Mouse (Mus musculus): ENCODE data around the gene BC048562. TPM values are rescaled to one million over a fixed set of nuclear protein-coding genes. Genes with fewer than 3 reads are reported as not detected.

Gene BC048562
- not detected in 2 replicates for polyA plus RNA-seq (2016; fragmentation: Nextera tagmentation; extraction: Ambion mirVana)

GRCm38 (mm10) chr9:108436182-108436581 is at the start of gene BC048562:
Gene BC048562 (plus strand): TSS chr9:108436482.
- 64% methylated on average over 3 of the region's 3 CpGs for WGBS
- no peak for ATAC-seq (ENCODE audit: low FRiP score, low read depth)
- no peaks in the 10 kb centered on the region for H3K9me3 ChIP-seq
- no peak within 1 kb of the TSS for H3K4me2 ChIP-seq (replicated peaks)
- H3K4me3 ChIP-seq, result no peak within 1 kb of the TSS
- H3K27ac ChIP-seq, result no peak within 1 kb of the TSS
- H3K4me1 ChIP-seq, result no peaks in the 10 kb centered on the region
- no peaks in the 10 kb centered on the region for H3K27me3 ChIP-seq (replicated peaks)
- H3K36me3 ChIP-seq, result no peaks in the 10 kb centered on the region
- H3K9ac ChIP-seq, result 0 out of 2 replicates have a peak within 1 kb of the TSS, but pooled peaks have one; percentile 17

- no peaks in the 10 kb centered on the region for H3K4me1 ChIP-seq
- H3K27ac ChIP-seq, result no peak overlapping the region
- no peak overlapping the region for H3K4me2 ChIP-seq (replicated peaks)
- H3K9me3 ChIP-seq, result no peaks in the 10 kb centered on the region
- no peak overlapping the region for H3K4me3 ChIP-seq
- ATAC-seq (ENCODE audit: low FRiP score, low read depth), result no peak
- H3K27me3 ChIP-seq (replicated peaks), result no peaks in the 10 kb centered on the region
- 92% methylated on average over 4 of the region's 4 CpGs for WGBS
- peaks cover 86% of the 10 kb centered on the region for H3K36me3 ChIP-seq
- H3K9ac ChIP-seq, result no peak overlapping the region
Measured at GRCm38 (mm10) chr9:108386816-108387215, 49.5 kb upstream of the BC048562 start.

GRCm38 (mm10) chr9:108388601-108389000 is 47.7 kb upstream of the BC048562 start:
- no peaks in the 10 kb centered on the region for H3K9me3 ChIP-seq
- H3K4me1 ChIP-seq, result no peaks in the 10 kb centered on the region
- no peak overlapping the region for H3K9ac ChIP-seq
- no peaks in the 10 kb centered on the region for H3K27me3 ChIP-seq (replicated peaks)
- H3K36me3 ChIP-seq, result peaks cover 88% of the 10 kb centered on the region
- H3K27ac ChIP-seq, result no peak overlapping the region
- 90% methylated on average over 10 of the region's 10 CpGs for WGBS
- no peak overlapping the region for H3K4me3 ChIP-seq
- H3K4me2 ChIP-seq (replicated peaks), result no peak overlapping the region
- ATAC-seq (ENCODE audit: low FRiP score, low read depth), result no peak

- Histone ChIP-seq H3K27me3 (replicated peaks) (no peaks in the 10 kb centered on the region), H3K4me1 (no peaks in the 10 kb centered on the region), H3K9ac (no peak overlapping the region), H3K9me3 (no peaks in the 10 kb centered on the region), H3K4me2 (replicated peaks) (no peak overlapping the region), H3K4me3 (no peak overlapping the region), H3K27ac (no peak overlapping the region), H3K36me3 (peaks cover 88% of the 10 kb centered on the region)
- no peak for ATAC-seq (ENCODE audit: low FRiP score, low read depth)
- 89% methylated on average over 6 of the region's 6 CpGs for WGBS
Measured at GRCm38 (mm10) chr9:108389220-108389619, 47.1 kb upstream of the BC048562 start.

- no peaks in the 10 kb centered on the region for H3K4me1 ChIP-seq
- H3K9ac ChIP-seq, result no peak within 1 kb of the TSS
- no peak within 1 kb of the TSS for H3K4me3 ChIP-seq
- H3K27ac ChIP-seq, result no peak within 1 kb of the TSS
- H3K27me3 ChIP-seq (replicated peaks), result no peaks in the 10 kb centered on the region
- H3K4me2 ChIP-seq (replicated peaks), result no peak within 1 kb of the TSS
- ATAC-seq (ENCODE audit: low FRiP score, low read depth), result no peak
- no peaks in the 10 kb centered on the region for H3K9me3 ChIP-seq
- peaks cover 63% of the 10 kb centered on the region for H3K36me3 ChIP-seq
- WGBS, result 67% methylated on average over 18 of the region's 18 CpGs
Measured at GRCm38 (mm10) chr9:108392676-108393075, 43.6 kb upstream of the BC048562 start, which contains the start of gene 1700102P08Rik. Gene 1700102P08Rik (plus strand): TSS chr9:108392805.

GRCm38 (mm10) chr9:108394191-108394590 is 42.1 kb upstream of the BC048562 start:
- H3K4me1 ChIP-seq, result no peaks in the 10 kb centered on the region
- no peak overlapping the region for H3K9ac ChIP-seq
- H3K27ac ChIP-seq, result no peak overlapping the region
- ATAC-seq (ENCODE audit: low FRiP score, low read depth), result no peak
- no peak overlapping the region for H3K4me3 ChIP-seq
- no peak overlapping the region for H3K4me2 ChIP-seq (replicated peaks)
- H3K36me3 ChIP-seq, result peaks cover 48% of the 10 kb centered on the region
- H3K27me3 ChIP-seq (replicated peaks), result no peaks in the 10 kb centered on the region
- WGBS, result 95% methylated on average over 6 of the region's 6 CpGs
- no peaks in the 10 kb centered on the region for H3K9me3 ChIP-seq

GRCm38 (mm10) chr9:108395427-108395826 is 40.9 kb upstream of the BC048562 start:
- H3K9ac ChIP-seq, result no peak overlapping the region
- no peak for ATAC-seq (ENCODE audit: low FRiP score, low read depth)
- H3K36me3 ChIP-seq, result peaks cover 38% of the 10 kb centered on the region
- no peak overlapping the region for H3K4me3 ChIP-seq
- H3K9me3 ChIP-seq, result no peaks in the 10 kb centered on the region
- 91% methylated on average over 1 of the region's 1 CpGs for WGBS
- H3K27ac ChIP-seq, result no peak overlapping the region
- H3K4me1 ChIP-seq, result no peaks in the 10 kb centered on the region
- no peak overlapping the region for H3K4me2 ChIP-seq (replicated peaks)
- no peaks in the 10 kb centered on the region for H3K27me3 ChIP-seq (replicated peaks)

GRCm38 (mm10) chr9:108398324-108398723 is 38.0 kb upstream of the BC048562 start:
- Histone ChIP-seq H3K4me3 (no peak overlapping the region), H3K27me3 (replicated peaks) (no peaks in the 10 kb centered on the region), H3K4me2 (replicated peaks) (no peak overlapping the region), H3K27ac (no peak overlapping the region), H3K9me3 (no peaks in the 10 kb centered on the region), H3K9ac (no peak overlapping the region), H3K36me3 (peaks cover 10% of the 10 kb centered on the region), H3K4me1 (no peaks in the 10 kb centered on the region; the same call in 1 of the 2 replicates)
- WGBS, result 95% methylated on average over 3 of the region's 3 CpGs
- no peak for ATAC-seq (ENCODE audit: low FRiP score, low read depth)

GRCm38 (mm10) chr9:108401186-108401960 is 34.9 kb upstream of the BC048562 start:
- WGBS, result 57% methylated on average over 7 of the region's 7 CpGs
- Histone ChIP-seq H3K9ac (no peak overlapping the region), H3K4me2 (replicated peaks) (no peak overlapping the region), H3K27me3 (replicated peaks) (no peaks in the 10 kb centered on the region), H3K4me3 (no peak overlapping the region), H3K36me3 (no peaks in the 10 kb centered on the region), H3K27ac (no peak overlapping the region), H3K4me1 (no peaks in the 10 kb centered on the region; the same call in 1 of the 2 replicates), H3K9me3 (no peaks in the 10 kb centered on the region)
- ATAC-seq (ENCODE audit: low FRiP score, low read depth), result no peak

GRCm38 (mm10) chr9:108403081-108403480 is 33.2 kb upstream of the BC048562 start:
- 83% methylated on average over 4 of the region's 4 CpGs for WGBS
- no peak for ATAC-seq (ENCODE audit: low FRiP score, low read depth)
- Histone ChIP-seq H3K27ac (no peak overlapping the region), H3K36me3 (no peaks in the 10 kb centered on the region), H3K27me3 (replicated peaks) (no peaks in the 10 kb centered on the region), H3K4me1 (no peaks in the 10 kb centered on the region; the same call in 1 of the 2 replicates), H3K4me2 (replicated peaks) (no peak overlapping the region), H3K9ac (no peak overlapping the region), H3K4me3 (no peak overlapping the region), H3K9me3 (no peaks in the 10 kb centered on the region)

GRCm38 (mm10) chr9:108404451-108404850 is 31.8 kb upstream of the BC048562 start:
- Histone ChIP-seq H3K36me3 (no peaks in the 10 kb centered on the region), H3K27me3 (replicated peaks) (no peaks in the 10 kb centered on the region), H3K4me2 (replicated peaks) (no peak overlapping the region), H3K9ac (no peak overlapping the region), H3K4me3 (no peak overlapping the region; the same call in 1 of the 2 replicates), H3K27ac (no peak overlapping the region), H3K4me1 (no peaks in the 10 kb centered on the region; the same call in 1 of the 2 replicates), H3K9me3 (no peaks in the 10 kb centered on the region)
- 88% methylated on average over 8 of the region's 8 CpGs for WGBS
- ATAC-seq (ENCODE audit: low FRiP score, low read depth), result no peak

- H3K4me3 ChIP-seq, result no peak overlapping the region
- H3K9me3 ChIP-seq, result no peaks in the 10 kb centered on the region
- no peaks in the 10 kb centered on the region for H3K4me1 ChIP-seq
- H3K9ac ChIP-seq, result no peak overlapping the region
- H3K36me3 ChIP-seq, result no peaks in the 10 kb centered on the region
- H3K27me3 ChIP-seq (replicated peaks), result no peaks in the 10 kb centered on the region
- no peak for ATAC-seq (ENCODE audit: low FRiP score, low read depth)
- H3K27ac ChIP-seq, result no peak overlapping the region
- no peak overlapping the region for H3K4me2 ChIP-seq (replicated peaks)
- 90% methylated on average over 4 of the region's 4 CpGs for WGBS
Measured at GRCm38 (mm10) chr9:108409535-108409934, 26.7 kb upstream of the BC048562 start.
